8 mouse cellular contexts compared by ENCODE assay signal in genomic region chr5:134456503-134456962, GRCm38 (mm10). TPM values are rescaled to one million over a fixed set of nuclear protein-coding genes. Genes with fewer than 3 reads are reported as not detected.
DNase-seq lines count a peak whose midpoint lies in the region; ATAC-seq lines count a peak whose summit lies in the region.

Gene Gtf2ird1, minus strand, starts transcription at chr5:134456716.

- no peaks in the 10 kb centered on the region for H3K27me3 ChIP-seq in hindbrain, embryonic 12.5 days
- no peaks in the 10 kb centered on the region for H3K27me3 ChIP-seq in lung, embryonic 16.5 days (ENCODE audit: control insufficient read depth, insufficient read depth, low read depth, low read length)

- WGBS in hindbrain, embryonic 12.5 days = 0% methylated on average over 31 of the region's 44 CpGs
- WGBS in lung, embryonic 16.5 days = under 1% methylated on average over 44 of the region's 44 CpGs

- peak within 1 kb of the TSS; percentile 89 for H3K27ac ChIP-seq in hindbrain, embryonic 12.5 days
- peak within 1 kb of the TSS; percentile 80 for H3K27ac ChIP-seq in lung, embryonic 16.5 days (ENCODE audit: low read length)

- peaks cover 9% of the 10 kb centered on the region for H3K36me3 ChIP-seq in hindbrain, embryonic 12.5 days
- peaks cover 3% of the 10 kb centered on the region for H3K36me3 ChIP-seq in lung, embryonic 16.5 days (ENCODE audit: control insufficient read depth, insufficient read depth, low read length)

- H3K4me1 ChIP-seq in hindbrain, embryonic 12.5 days = peaks cover 22% of the 10 kb centered on the region
- H3K4me1 ChIP-seq in lung, embryonic 16.5 days (replicated peaks; ENCODE audit: control insufficient read depth, insufficient read depth, low read length) = peaks cover 19% of the 10 kb centered on the region

- DNase-seq in NIH3T3 (ENCODE audit: low read depth) = peak; percentile 83
- DNase-seq in cerebellum, adult 9-11 months = peak; percentile 84
- DNase-seq in frontal cortex, postnatal 25 days (ENCODE audit: low spot score in 2 of 2) = peak; percentile 52 to 62
- DNase-seq in layer of hippocampus, postnatal 10 days (ENCODE audit: low spot score in 2 of 2) = peak; percentile 80 to 81
- peak; percentile 78 for DNase-seq in ovary, postnatal 36 days (ENCODE audit: low spot score)
- peak; percentile 38 for DNase-seq in urinary bladder, postnatal 10 days (ENCODE audit: low spot score)

- H3K4me2 ChIP-seq in hindbrain, embryonic 12.5 days (replicated peaks) = peak within 1 kb of the TSS; percentile 87
- H3K4me2 ChIP-seq in lung, embryonic 16.5 days (ENCODE audit: low read depth, low read length) = peak within 1 kb of the TSS; percentile 83

- peak; percentile 84 for ATAC-seq in hindbrain, embryonic 12.5 days (ENCODE audit: low FRiP score)
- peak; percentile 81 for ATAC-seq in lung, embryonic 16.5 days (ENCODE audit: low read depth)

- peak within 1 kb of the TSS; percentile 74 for H3K4me3 ChIP-seq in hindbrain, embryonic 12.5 days
- H3K4me3 ChIP-seq in lung, embryonic 16.5 days (ENCODE audit: low read length) = peak within 1 kb of the TSS; percentile 60

- H3K9me3 ChIP-seq in hindbrain, embryonic 12.5 days (replicated peaks) = no peaks in the 10 kb centered on the region; the same call in 1 of the 2 replicates
- H3K9me3 ChIP-seq in lung, embryonic 16.5 days (ENCODE audit: control insufficient read depth, low read length) = no peaks in the 10 kb centered on the region

- H3K9ac ChIP-seq in hindbrain, embryonic 12.5 days = peak within 1 kb of the TSS; percentile 92
- peak within 1 kb of the TSS; percentile 88 for H3K9ac ChIP-seq in lung, embryonic 16.5 days (ENCODE audit: low read length)

RNA-seq across cellular contexts. Expression of gene Gtf2ird1, which starts in this region (rescaled TPM):
- 95.9 and 99.9 TPM in 2 replicates for polyA plus RNA-seq in hindbrain, embryonic 12.5 days (2016; fragmentation: Nextera tagmentation; extraction: Ambion mirVana)
- total RNA-seq in layer of hippocampus, postnatal 10 days (2021) = 10 to 100 TPM; 35.6 to 46.3 TPM
- 58.8 and 67.5 TPM in 2 replicates for polyA plus RNA-seq in lung, embryonic 16.5 days (2015; fragmentation: Nextera tagmentation; extraction: Ambion mirVana)

Comparison
In these comparisons a context has a peak if more than half of its experiments do, and no peak if none do; other contexts are left out.
1. Peak in every context shown above with its lines: DNase-seq, ATAC-seq, H3K4me3 ChIP-seq and H3K27ac ChIP-seq.